Mouse (Mus musculus) frontal cortex, postnatal 14 days (tissue): ENCODE results near the gene Wscd2.

Experiments used
- DNase-seq, 2 experiments: peaks; one replicate each; pipeline ENCODE4 v3.0.0; 2022; ENCODE audit warnings: low spot score in 2 of 2

The Wscd2 gene

DNA sequence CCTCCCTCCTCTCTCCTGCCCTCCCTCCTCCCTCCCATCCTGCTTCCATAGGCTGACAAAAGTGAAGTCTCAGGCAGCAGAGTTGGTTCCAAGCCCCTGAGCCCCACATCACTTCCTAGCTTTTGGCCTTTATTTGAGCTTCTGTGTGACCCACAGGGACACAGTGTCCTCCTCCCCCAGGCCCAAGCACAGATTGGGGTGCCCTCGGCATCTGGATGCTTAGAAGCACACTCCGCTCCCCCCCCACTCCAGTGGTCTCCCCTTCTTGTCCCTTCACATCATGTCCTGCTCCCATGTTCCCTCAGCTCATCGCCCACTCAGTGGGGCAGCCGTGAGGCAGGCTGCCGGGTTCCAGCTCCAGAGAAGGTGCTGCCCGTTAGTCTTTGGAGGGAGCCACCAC lies 121.0 kb downstream of the Wscd2 start:
- no peak for DNase-seq

- no peak for DNase-seq
Measured at GRCm38 (mm10) chr5:113611771-113612233, 121.7 kb downstream of the Wscd2 start.

DNA sequence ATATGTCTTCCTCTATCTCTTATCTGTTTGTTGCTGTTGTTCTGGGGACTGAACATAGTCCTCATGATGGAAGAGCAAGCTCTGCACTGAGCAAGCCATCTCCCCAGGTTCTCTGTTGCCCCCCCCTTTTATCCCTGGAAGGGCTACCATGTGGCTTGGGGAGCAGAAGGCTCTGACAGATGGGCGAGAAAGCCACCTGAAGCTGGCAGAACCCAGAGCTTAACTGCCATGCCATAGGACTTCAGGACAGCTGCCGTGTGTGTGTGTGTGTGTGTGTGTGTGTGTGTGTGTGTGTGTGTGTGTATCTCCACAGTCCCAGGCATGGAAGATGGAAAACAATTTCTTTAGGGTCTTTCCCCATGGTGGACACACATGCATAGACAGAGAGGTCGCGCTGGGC lies 128.6 kb downstream of the Wscd2 start:
- DNase-seq: no peak

GRCm38 (mm10) chr5:113619151-113619550 lies 129.0 kb downstream of the Wscd2 start:
- DNase-seq: no peak

GRCm38 (mm10) chr5:113620130-113620716 lies 130.1 kb downstream of the Wscd2 start:
- DNase-seq: no peak

GRCm38 (mm10) chr5:113620999-113621398 lies 130.9 kb downstream of the Wscd2 start:
- no peak for DNase-seq

- DNase-seq: no peak
Measured at GRCm38 (mm10) chr5:113623052-113623451, 132.9 kb downstream of the Wscd2 start.

- DNase-seq: no peak
Measured at GRCm38 (mm10) chr5:113625068-113625467, 134.9 kb downstream of the Wscd2 start.

DNA sequence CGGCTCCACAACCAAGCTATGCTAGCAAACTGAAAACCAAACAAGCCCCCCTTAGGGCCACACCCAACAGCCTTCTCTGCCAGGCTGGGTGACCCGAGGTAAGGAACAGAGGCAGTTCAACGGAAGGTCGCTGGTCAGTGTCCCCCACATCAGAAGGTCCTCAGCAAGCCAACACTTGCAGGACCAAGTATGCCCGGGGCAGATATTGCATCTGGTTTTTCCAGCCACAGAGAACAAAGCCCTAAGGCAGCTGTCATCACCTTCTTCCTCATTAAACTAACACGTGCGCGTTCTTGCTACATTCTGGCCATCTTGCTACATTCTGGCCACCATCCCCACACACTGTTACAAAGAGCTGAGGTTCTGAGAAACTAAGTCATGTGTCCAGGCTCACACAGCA lies 136.2 kb downstream of the Wscd2 start:
- no peak for DNase-seq

DNA sequence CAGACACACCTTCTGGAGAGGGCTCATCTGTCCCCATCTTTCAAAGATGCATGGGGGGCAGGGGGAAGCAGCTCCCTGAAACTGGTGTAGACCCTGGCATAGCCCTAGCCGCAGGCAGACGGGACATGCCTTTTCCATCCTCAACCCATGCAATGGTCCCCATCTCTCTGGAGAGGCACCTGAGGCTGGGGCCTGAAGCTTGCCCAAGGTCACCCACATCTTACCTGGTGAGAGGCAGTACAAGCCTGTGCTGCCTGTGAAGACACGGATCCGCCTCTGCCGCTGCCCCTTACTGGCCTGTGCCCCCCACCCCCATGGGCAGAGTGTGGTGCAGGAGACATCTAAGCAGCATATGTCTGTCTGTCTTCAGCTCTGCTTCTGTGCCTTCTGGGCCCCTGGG lies 136.9 kb downstream of the Wscd2 start:
- no peak for DNase-seq

DNA sequence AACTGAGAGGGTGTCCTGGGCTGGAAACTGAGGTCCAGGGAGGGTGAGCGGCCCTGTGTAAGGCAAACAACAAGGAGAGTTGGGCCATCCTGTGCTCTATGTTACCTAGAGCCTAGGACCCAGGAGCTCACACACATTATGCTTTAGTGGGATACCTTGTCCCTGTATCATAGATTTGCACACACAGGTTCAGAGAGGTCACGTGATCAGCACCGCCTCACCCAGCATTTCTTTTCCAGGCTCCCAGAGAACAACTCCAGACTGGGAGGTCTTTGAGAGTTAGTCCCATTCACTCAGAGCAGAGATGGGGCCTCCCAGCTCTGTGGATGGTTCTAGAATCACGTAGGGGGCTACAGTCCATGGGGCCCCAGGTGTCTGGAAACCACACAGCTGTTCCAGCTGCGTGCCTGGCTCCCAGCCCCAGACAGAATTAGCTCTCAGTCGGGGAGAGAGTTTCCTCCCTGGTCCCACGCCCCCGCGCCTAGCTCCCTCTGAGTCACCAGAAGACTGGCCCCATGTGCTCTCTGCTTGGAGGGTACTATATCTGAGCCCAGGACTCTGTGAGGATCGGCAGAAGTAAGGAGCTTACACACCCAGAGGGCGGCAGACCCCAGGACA lies 137.8 kb downstream of the Wscd2 start:
- no peak for DNase-seq

DNA sequence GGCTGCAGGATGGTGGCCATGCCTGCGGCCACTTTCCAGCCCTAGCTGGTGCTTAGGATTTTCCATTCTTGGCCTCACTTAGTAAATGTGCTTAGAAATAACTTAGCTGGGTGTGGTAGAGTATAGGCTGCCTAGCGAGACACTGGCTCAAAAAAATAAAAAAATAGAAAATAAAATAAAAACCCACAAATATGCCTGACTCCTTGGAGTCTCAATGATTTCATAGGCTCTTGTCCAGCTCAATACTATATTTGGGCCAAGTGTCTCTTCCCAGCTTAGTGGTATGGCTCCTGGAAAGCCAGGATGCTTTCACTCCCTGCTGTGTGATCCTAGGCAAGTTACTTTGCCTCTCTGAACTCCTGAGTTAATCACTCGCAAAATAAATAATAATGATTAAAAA lies 139.1 kb downstream of the Wscd2 start:
- no peak for DNase-seq

DNA sequence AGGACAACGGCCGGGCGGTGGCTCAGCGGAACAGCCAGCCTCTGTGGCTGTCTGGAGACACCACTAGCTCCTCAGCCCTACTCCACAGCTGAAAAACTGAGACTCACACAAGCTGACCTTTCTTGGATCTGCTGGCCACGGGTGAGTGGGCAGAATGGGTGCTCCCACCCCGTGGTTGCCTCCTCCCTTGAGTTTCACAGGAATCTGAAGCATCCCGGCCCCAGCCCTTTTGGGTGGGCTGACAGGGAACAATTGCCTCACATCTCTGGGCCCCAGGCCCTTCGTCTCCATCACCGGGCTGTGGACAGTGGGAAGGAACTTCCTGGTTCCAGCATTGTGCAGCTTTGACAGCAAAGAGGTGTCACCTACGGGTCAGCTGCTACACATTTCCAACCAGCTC lies 140.0 kb downstream of the Wscd2 start:
- DNase-seq: no peak

DNA sequence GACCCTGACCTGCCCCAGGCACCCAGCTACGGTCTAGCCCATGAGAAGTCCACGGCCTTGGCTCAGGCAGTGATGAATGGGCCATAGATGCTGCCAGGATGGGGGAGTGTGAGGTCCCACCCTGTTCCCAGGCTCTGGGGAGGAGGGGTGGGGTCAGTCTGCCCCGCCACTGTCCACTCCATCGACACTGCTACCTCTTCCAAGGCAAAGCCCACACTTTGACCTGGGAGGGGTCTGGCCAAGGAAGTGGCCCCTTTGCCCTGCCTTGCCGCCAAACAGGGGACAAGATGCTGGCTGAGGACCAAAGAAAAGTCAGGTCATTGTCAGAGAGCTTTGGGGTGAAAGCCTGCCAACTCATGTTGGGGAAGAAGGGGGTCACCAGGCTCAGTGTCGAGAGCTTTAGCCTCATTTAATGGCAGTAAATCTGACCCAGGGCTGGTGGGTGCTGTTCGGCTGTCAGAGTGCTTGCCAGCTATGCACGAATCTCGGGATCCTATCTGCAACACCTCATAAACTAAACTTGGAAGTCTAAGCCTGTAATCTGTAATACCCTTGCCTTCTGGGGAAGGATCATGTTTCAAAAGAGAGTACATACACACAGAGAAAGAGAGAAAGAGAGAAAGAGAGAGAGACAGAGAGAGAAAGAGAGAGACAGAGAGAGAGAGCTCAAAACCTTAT lies 143.0 kb downstream of the Wscd2 start:
- no peak for DNase-seq

DNA sequence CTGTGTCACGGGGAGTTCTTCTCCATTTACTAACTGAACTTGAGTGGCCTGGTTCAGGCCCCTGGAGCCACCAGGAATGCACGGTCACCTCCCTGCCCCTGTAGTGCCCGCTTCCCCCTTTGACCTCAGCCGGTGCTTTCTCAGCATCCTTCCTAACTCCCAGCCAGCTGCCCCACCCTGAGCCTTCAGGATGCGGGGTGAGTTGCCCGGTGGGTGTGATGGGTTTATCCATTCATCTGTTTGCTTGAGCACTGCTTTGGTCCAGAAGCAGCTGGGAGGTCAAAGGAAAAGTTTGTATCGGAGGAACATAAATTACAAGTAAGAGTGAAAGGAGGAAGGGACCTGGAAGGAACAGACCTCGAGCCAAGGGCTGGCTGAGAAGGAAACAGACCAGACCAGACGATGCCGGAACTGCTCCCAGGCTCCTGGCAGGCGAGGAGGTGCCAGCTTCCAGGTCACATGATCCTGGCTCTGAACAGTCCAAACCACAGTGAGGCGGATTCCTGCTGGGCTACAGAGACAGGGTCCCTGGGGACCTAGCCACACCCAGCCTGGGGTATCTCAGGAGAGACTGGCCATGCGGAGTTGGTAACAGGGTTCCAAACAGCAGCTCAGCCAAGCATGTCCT lies 144.0 kb downstream of the Wscd2 start:
- peak in 1 of 2 experiments; percentile 59 for DNase-seq

GRCm38 (mm10) chr5:113634887-113635610 lies 144.9 kb downstream of the Wscd2 start:
- DNase-seq: no peak

DNA sequence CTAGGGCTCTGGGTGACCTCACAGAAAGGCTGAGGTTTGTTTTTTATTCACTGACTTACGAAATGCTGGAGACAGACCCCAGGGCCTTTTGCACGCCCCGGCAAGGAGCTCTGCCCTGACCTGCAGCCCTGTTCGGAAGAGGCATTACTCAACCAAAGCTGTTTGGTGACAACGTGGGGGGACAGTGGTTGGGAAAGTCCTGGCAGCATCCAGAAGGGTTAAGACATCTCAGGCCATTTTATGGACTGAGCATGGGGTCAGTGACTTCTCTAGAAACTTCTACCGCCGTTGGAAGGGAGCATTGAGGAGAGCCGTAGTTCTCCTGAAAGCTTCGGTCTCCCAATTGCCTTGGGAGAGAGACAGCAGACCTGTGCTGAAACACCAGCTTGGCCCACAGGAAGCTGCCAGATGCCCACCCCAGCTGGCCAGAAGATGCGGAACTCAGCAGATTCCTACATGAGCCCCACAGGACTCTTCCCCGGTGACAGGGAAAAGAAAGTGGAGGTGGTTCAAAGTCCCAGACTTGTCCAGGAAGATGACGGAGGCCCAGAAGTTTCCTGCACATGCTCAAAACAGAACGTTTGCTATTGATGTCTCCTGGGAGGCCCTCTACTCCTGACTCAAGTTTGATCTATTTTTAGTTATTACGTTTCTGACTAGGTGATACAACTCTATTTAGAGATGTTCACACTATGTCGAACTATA lies 145.9 kb downstream of the Wscd2 start:
- no peak for DNase-seq

DNA sequence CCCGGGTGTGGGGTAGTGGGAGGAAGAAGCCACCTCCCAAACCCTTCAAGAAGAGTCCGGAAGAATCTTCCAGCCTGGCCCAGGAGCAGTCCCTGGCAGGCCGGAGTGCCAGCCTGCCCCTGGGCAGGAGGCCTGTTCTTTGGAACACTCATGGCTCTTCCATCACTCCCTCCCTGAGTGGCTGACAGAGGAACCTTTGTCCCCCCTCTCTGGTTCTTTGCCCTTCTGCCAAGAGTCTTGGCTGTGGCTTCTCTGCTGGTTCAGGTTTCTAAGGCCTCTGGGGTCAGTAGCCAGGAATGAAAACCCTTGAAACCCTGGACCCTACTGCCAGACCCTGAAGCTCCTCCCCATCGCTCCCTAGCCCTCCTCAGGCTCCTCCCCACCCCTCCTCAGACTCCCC lies 147.5 kb downstream of the Wscd2 start:
- no peak for DNase-seq

DNA sequence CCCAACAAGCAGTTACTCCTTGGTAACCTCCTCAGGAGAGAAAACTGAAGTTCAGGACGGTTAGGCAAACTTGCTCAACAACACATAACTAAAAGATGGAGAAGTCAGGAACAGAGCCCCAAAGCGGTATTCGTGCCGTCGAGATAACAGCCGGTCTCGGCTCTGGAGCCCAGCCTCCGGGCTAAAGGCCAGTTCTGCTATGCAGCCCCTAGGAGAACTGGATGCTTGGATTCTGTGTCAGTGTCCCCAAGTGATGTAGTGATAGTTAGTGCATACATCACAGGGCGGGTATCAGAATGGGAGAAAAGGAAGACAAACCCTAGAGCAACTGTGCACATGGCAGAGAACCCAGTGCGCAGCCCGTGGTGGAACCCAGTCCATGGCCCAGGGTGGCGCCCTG lies 147.9 kb downstream of the Wscd2 start:
- no peak for DNase-seq

DNA sequence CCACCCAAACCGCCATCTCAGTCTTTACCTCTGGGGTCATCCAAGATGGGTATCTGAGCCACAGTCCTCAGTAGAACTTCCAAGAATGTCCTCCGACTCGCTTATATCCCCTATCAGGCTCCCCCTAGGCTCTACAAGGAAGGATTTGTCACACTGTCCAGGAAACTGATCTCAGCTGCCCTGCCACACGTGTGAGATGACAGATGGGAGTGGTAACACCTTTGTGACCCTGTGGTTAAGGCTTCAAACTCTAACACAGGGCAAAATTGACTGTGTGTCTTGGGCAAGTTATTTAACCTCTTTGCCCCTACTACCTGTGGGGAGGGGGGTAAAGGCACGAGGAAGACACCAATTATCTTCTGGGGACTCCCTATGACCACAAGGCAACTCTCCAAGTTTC lies 149.0 kb downstream of the Wscd2 start:
- DNase-seq: no peak
